Mouse (Mus musculus) E14TG2a.4 (cell line): ENCODE measurements around the gene Cnot1.

Experiments
- CTCF ChIP-seq: conservative IDR thresholded peaks from 2 replicates; pipeline ENCODE4 v1.5.1; 2014; ENCODE audit warnings: low read length
- NANOG ChIP-seq: IDR thresholded peaks from 2 replicates; pipeline ENCODE4 v1.6.1; 2014; ENCODE audit warnings: borderline replicate concordance, low read length, mixed read lengths
- POU5F1 ChIP-seq: IDR thresholded peaks from 2 replicates; pipeline ENCODE4 v1.6.1; 2014; ENCODE audit warnings: low read length, borderline replicate concordance

GRCm38 (mm10) chr8:95694631-95695030 lies 112.6 kb downstream of the Cnot1 start:
- TF ChIP-seq CTCF (no peak), POU5F1 (no peak), NANOG (no peak)
